Mouse (Mus musculus) embryo, embryonic 11.5 days (tissue): Measurements from ENCODE around the gene Dtnbp1.

ENCODE experiments used
- DNase-seq: peaks from one replicate; pipeline ENCODE4 v3.0.0-alpha.2; 2012; ENCODE audit warnings: low read depth, low spot score

Dtnbp1 gene

GRCm38 (mm10) chr13:45001911-45002615 lies at the start of gene Dtnbp1:
Gene Dtnbp1, minus strand, starts transcription at chr13:45002147.
- DNase-seq: peak; percentile 67

- no peak for DNase-seq
Observed at GRCm38 (mm10) chr13:45049261-45050020, 47.5 kb upstream of the Dtnbp1 start.

GRCm38 (mm10) chr13:45043466-45043865 lies 41.5 kb upstream of the Dtnbp1 start:
- no peak for DNase-seq

GRCm38 (mm10) chr13:45040741-45041140 lies 38.8 kb upstream of the Dtnbp1 start:
- no peak for DNase-seq

GRCm38 (mm10) chr13:45040195-45040594 lies 38.2 kb upstream of the Dtnbp1 start:
- DNase-seq: no peak

- DNase-seq: no peak
Observed at GRCm38 (mm10) chr13:45036417-45036816, 34.5 kb upstream of the Dtnbp1 start.

GRCm38 (mm10) chr13:45034759-45035158 lies 32.8 kb upstream of the Dtnbp1 start:
- DNase-seq: no peak

- no peak for DNase-seq
Observed at GRCm38 (mm10) chr13:45033360-45033759, 31.4 kb upstream of the Dtnbp1 start.

DNA sequence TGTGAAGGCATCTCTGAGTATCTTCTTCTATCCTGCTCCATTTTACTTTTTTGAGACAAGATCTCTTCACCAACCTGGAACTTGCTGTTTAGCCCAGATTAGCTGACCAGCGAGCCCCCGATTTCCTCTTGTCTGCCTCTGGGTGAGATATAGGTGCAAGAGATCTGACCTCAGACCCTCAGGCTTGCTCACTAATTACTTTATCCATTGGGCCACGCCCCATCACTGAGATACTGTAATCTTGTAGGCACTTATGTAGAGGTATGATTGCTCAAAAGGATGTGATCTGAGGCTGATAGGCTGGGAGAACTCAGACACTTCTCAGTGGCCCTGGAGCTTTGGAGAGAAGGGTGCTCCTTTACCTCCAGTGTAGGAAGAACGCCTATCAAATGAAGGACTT lies 30.5 kb upstream of the Dtnbp1 start:
- DNase-seq: no peak

GRCm38 (mm10) chr13:45031748-45032147 lies 29.8 kb upstream of the Dtnbp1 start:
- no peak for DNase-seq

DNA sequence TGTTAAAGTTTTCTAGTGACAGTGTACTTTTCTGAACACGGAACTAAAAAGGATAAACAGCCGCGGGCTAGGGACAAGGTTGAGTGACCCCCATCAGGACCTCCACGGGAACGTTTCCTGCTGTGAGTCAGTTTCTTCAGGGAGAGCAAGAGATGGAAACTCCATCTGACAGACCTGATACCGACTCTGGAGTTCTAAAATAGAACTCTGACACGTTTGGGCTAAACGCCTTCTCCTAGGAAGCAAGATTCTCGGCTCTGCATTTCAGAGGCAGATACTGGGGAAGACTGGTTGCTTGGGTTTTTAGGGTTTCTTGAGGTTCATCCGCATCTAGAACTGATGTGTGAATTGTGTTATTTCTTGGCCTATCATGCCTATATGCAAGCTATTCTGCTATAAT lies 29.4 kb upstream of the Dtnbp1 start:
- DNase-seq: no peak

- peak; percentile 89 for DNase-seq
Observed at GRCm38 (mm10) chr13:45030830-45031229, 28.9 kb upstream of the Dtnbp1 start.

GRCm38 (mm10) chr13:45029791-45030190 lies 27.8 kb upstream of the Dtnbp1 start:
- DNase-seq: no peak

DNA sequence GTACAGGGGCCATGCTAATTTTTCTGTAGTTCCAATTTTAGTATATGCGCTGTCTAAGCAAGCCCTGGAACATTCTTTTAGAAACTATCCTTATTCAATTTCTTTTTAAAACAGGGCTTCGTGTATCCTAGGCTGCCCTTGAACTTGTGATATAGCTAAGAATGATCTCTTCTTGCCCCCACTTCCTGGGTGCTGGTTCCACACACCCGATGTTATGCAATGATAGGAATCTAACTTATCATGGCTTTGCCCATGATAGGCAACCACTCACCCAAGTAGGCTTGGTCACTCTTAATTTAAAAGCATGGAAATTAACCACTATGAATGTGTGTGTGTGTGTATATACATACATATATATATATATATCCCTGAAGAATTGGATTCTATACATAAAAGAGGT lies 24.3 kb upstream of the Dtnbp1 start:
- DNase-seq: no peak

DNA sequence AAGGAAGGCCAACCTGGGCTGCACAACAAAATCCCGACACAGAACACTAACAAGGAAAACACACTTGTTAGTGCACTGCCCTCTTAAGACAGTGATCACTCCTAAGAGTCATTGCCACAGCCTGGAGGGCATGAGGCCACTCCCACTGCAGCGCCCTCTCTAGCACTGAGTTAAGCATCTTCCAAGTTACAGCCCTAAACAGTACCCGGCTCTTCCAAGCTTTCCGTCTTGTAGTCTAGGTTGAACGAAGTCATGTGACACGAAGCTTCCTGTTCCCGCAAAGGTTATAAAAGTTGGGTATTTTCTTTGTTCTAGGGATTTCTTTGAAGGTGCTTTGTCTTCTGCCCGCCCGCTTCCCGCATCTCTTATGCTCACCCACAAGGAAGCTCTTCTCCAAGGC lies 22.9 kb upstream of the Dtnbp1 start:
- no peak for DNase-seq

- DNase-seq: no peak
Observed at GRCm38 (mm10) chr13:45023356-45024150, 21.6 kb upstream of the Dtnbp1 start.

DNA sequence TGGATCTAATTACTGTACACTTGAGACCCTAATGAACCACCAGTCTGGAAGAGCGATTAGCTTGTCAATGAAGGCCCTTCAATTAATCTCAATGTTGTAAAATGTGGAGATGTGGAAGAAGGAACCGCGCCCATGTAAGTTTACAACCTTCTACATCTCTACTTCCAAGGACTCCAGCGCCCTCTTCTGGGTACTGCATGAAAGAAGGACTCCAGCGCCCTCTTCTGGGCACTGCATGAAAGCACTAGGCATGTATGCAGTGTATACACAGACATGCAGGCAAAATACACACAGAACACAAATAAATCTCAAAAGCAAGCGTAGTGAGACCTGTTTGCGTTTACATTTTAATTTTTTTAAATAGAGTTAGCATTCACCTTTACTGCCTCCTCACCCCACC lies 6.2 kb upstream of the Dtnbp1 start:
- DNase-seq: no peak

GRCm38 (mm10) chr13:45007726-45008125 lies 5.8 kb upstream of the Dtnbp1 start:
- no peak for DNase-seq

GRCm38 (mm10) chr13:45006483-45006882 lies 4.5 kb upstream of the Dtnbp1 start:
- DNase-seq: no peak

DNA sequence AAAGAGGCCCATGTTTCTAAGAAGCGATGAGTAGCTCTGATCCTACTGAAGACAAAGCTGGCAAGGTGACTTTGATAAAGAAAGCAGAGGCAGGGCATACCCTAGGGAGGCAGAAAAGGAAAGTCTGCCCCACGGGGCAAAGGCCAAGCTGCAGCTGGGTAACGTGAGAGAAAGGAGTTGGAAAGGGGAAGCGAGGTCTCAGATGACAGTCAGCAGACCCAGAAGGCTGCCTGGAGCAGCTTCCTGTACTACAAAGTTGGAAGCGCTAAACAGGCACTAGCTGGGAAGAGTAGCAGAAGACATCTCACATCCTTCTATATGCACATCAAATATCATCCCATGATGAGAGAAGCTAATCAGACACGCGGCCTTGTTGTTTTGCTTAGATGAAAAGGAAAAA lies 3.9 kb upstream of the Dtnbp1 start:
- no peak for DNase-seq

- no peak for DNase-seq
Observed at GRCm38 (mm10) chr13:45004987-45005592, 3.1 kb upstream of the Dtnbp1 start.

- no peak for DNase-seq
Observed at GRCm38 (mm10) chr13:45003026-45003425, 1.1 kb upstream of the Dtnbp1 start.
